Mouse (Mus musculus) brain, embryonic 14.5 days (tissue): ENCODE measurements around the gene Thsd4.

ENCODE experiments used
- CTCF ChIP-seq: fragments of 200-500 bp; IDR thresholded peaks from 2 replicates; pipeline ENCODE4 v1.5.1; 2012; ENCODE audit warnings: inconsistent platforms, mild to moderate bottlenecking, moderate library complexity, borderline replicate concordance; ENCODE audit not compliant: insufficient read depth, insufficient read length; ENCODE audit errors: extremely low read depth
- POLR2A ChIP-seq: fragments of 200-500 bp; IDR thresholded peaks from 2 replicates; pipeline ENCODE4 v1.6.1; 2012; ENCODE audit warnings: mild to moderate bottlenecking, inconsistent platforms, borderline replicate concordance; ENCODE audit not compliant: poor library complexity, insufficient read depth, insufficient read length, severe bottlenecking; ENCODE audit errors: extremely low read depth

- no peak for TF ChIP-seq POLR2A
- peak; percentile 93 for TF ChIP-seq CTCF
These were observed 552.5 kb downstream of the Thsd4 start for GRCm38 (mm10) chr9:59969383-59969782.
